Mouse (Mus musculus) olfactory bulb, adult 2 months (tissue): ENCODE measurements at regions not wholly inside any gene's neighbourhood (a gene's known extent, or its start where the extent isn't known, plus 50 kb on each side); places are given as distances from the start of the nearest gene placed in this dataset.

Experiments
- CTCF ChIP-seq: fragments of 200-500 bp; IDR thresholded peaks from 2 replicates; pipeline ENCODE4 v1.5.1; 2012; ENCODE audit warnings: low read depth, mild to moderate bottlenecking, low read length, moderate library complexity; ENCODE audit not compliant: insufficient read depth
- POLR2A ChIP-seq: fragments of 200-500 bp; IDR thresholded peaks from 2 replicates; pipeline ENCODE4 v1.6.1; 2012; ENCODE audit warnings: mild to moderate bottlenecking, low read depth, low read length, moderate library complexity; ENCODE audit not compliant: insufficient read depth

- TF ChIP-seq POLR2A (no peak), CTCF (no peak)
Measured at GRCm38 (mm10) chr10:98727130-98727529, 187.1 kb upstream of the Atp2b1 start.
